Comparison of ENCODE assay signal across 8 mouse cellular contexts in genomic region chr11:113611664-113612611, GRCm38 (mm10). TPM values are rescaled to one million over a fixed set of nuclear protein-coding genes. Genes with fewer than 3 reads are reported as not detected.
DNase-seq lines count a peak whose midpoint lies in the region; ATAC-seq lines count a peak whose summit lies in the region.

No protein-coding gene starts in this region.

- WGBS in heart, embryonic 15.5 days: 11% methylated on average over 24 of the region's 24 CpGs
- WGBS in neural tube, embryonic 14.5 days: 8% methylated on average over 24 of the region's 24 CpGs

- 0 out of 2 replicates have a peak overlapping the region, but pooled peaks have one; percentile 14 for H3K9ac ChIP-seq in heart, embryonic 15.5 days
- H3K9ac ChIP-seq in neural tube, embryonic 14.5 days (replicated peaks; ENCODE audit: low read depth, low read length): no peak overlapping the region

- peak overlapping the region; percentile 42; the same call in 1 of the 2 replicates for H3K27ac ChIP-seq in heart, embryonic 15.5 days
- peak overlapping the region; percentile 60 for H3K27ac ChIP-seq in neural tube, embryonic 14.5 days (ENCODE audit: low read depth, low read length)

- peak overlapping the region; percentile 32 for H3K4me3 ChIP-seq in heart, embryonic 15.5 days
- no peak overlapping the region for H3K4me3 ChIP-seq in neural tube, embryonic 14.5 days (ENCODE audit: low read depth, low read length)

- H3K4me1 ChIP-seq in heart, embryonic 15.5 days (replicated peaks): peaks cover 10% of the 10 kb centered on the region
- H3K4me1 ChIP-seq in neural tube, embryonic 14.5 days (ENCODE audit: control insufficient read depth, insufficient read depth, low read length): 0 out of 2 replicates have a peak, but pooled peaks cover 7% of the 10 kb centered on the region

- ATAC-seq in heart, embryonic 15.5 days (replicated peaks; ENCODE audit: insufficient number of reproducible peaks, insufficient read depth, low FRiP score, low read depth): peak; percentile 55; the same call in 1 of the 2 replicates
- ATAC-seq in neural tube, embryonic 14.5 days (ENCODE audit: low read depth): peak; percentile 78

- H3K9me3 ChIP-seq in heart, embryonic 15.5 days (replicated peaks): no peaks in the 10 kb centered on the region
- no peaks in the 10 kb centered on the region for H3K9me3 ChIP-seq in neural tube, embryonic 14.5 days (ENCODE audit: control insufficient read depth, low read length)

- no peaks in the 10 kb centered on the region; the same call in 1 of the 2 replicates for H3K27me3 ChIP-seq in heart, embryonic 15.5 days
- H3K27me3 ChIP-seq in neural tube, embryonic 14.5 days (ENCODE audit: control insufficient read depth, insufficient read depth, low read length): no peaks in the 10 kb centered on the region

- H3K36me3 ChIP-seq in heart, embryonic 15.5 days: no peaks in the 10 kb centered on the region
- no peaks in the 10 kb centered on the region for H3K36me3 ChIP-seq in neural tube, embryonic 14.5 days (ENCODE audit: control insufficient read depth, insufficient read depth, low read length)

- DNase-seq in B cell, adult 2 months: peak; percentile 79
- DNase-seq in NIH3T3 (ENCODE audit: low read depth): peak; percentile 36
- DNase-seq in embryo, embryonic 9.5 days (ENCODE audit: extremely low spot score): peak; percentile 74
- peak; percentile 29 for DNase-seq in kidney, postnatal 14 days
- DNase-seq in lung, adult 18-20 months: peak; percentile 53 to 69
- DNase-seq in thymus, postnatal 4 days: peak; percentile 86

- peak overlapping the region; percentile 58 for H3K4me2 ChIP-seq in heart, embryonic 15.5 days
- H3K4me2 ChIP-seq in neural tube, embryonic 14.5 days (ENCODE audit: low read depth, low read length): peak overlapping the region; percentile 31

RNA-seq across cellular contexts. Expression of gene Sstr2, which starts 7.2 kb away (rescaled TPM):
- polyA plus RNA-seq in heart, embryonic 15.5 days (2015; fragmentation: Nextera tagmentation; extraction: Ambion mirVana): 0.24 and 2.2 TPM in 2 replicates
- polyA plus RNA-seq in neural tube, embryonic 14.5 days (2014; fragmentation: Nextera tagmentation; extraction: Ambion mirVana): 9.9 and 14.2 TPM in 2 replicates

RNA-seq across cellular contexts. Expression of gene Cog1, which starts 37.0 kb away (rescaled TPM):
- polyA plus RNA-seq in heart, embryonic 15.5 days (2015; fragmentation: Nextera tagmentation; extraction: Ambion mirVana): 15.5 and 19.2 TPM in 2 replicates
- 35.0 and 36.3 TPM in 2 replicates for polyA plus RNA-seq in neural tube, embryonic 14.5 days (2014; fragmentation: Nextera tagmentation; extraction: Ambion mirVana)

RNA-seq across cellular contexts. Expression of gene Slc39a11, which starts 37.9 kb away (rescaled TPM):
- polyA plus RNA-seq in heart, embryonic 15.5 days (2015; fragmentation: Nextera tagmentation; extraction: Ambion mirVana): 13.4 and 17.9 TPM in 2 replicates
- 23.5 and 24.4 TPM in 2 replicates for polyA plus RNA-seq in neural tube, embryonic 14.5 days (2014; fragmentation: Nextera tagmentation; extraction: Ambion mirVana)

Comparison
In these comparisons a context has a peak if more than half of its experiments do, and no peak if none do; other contexts are left out.
1. DNase-seq: peak in every context shown above with its lines; median percentile 86 in thymus, postnatal 4 days; 79 in B cell, adult 2 months; 74 in embryo, embryonic 9.5 days; 61 in lung, adult 18-20 months; 36 in NIH3T3; 29 in kidney, postnatal 14 days.